ENCODE assay signal across 26 mouse cellular contexts in the genomic region with DNA sequence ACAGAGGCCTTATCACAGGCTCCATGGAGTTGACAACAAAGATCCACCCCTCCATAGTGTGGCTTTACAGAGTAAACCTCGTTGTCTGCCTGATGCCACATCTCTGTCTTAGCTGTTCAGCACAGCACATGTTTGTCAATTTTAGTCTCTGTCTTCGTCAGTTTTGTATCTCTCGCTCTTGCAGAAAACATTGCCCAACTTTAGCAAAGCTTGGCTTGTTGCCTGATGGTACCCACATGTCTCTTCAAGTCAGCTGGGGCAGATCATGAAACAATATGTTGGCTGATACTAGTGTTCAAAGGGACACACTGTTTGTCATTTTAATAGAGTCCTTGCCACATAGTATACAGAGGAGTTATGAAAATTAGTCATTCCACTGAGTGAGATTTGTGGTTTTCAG.
DNase-seq lines count a peak whose midpoint lies in the region; TF ChIP-seq lines count a peak whose summit lies in the region.
"Had no signal": no experiment of that assay in that cellular context is flagged by ENCODE, and none has a peak within 500 bp of the region (broad histone marks: within the 10 kb centered on the region; RNA-seq: fewer than 3 reads in every experiment).

No protein-coding gene starts in this region.

- 96% methylated on average over 3 of the region's 3 CpGs for WGBS in thymus, adult 2 months

- H3K27ac ChIP-seq in thymus, adult 2 months (ENCODE audit: control insufficient read depth, insufficient read depth, low read length) = no peak overlapping the region
- H3K27ac ChIP-seq: embryonic facial prominence, embryonic 12.5 days; embryonic facial prominence, embryonic 15.5 days; forebrain, embryonic 12.5 days; forebrain, embryonic 15.5 days; heart, embryonic 15.5 days; hindbrain, embryonic 10.5 days; hindbrain, embryonic 13.5 days had no signal

- TF ChIP-seq POLR2A in thymus, adult 2 months (IDR thresholded peaks at IDR 0.05; ENCODE audit: control insufficient read depth, extremely low read depth, insufficient read depth, low read length, poor library complexity) = no peak

- H3K4me1 ChIP-seq in thymus, adult 2 months (replicated peaks; ENCODE audit: control insufficient read depth, insufficient read depth, low read length) = no peaks in the 10 kb centered on the region
- H3K4me1 ChIP-seq: embryonic facial prominence, embryonic 12.5 days; embryonic facial prominence, embryonic 15.5 days; forebrain, embryonic 12.5 days; forebrain, embryonic 15.5 days; heart, embryonic 12.5 days; heart, embryonic 15.5 days; hindbrain, embryonic 10.5 days; hindbrain, embryonic 13.5 days had no signal

- H3K36me3 ChIP-seq in thymus, adult 2 months (ENCODE audit: control insufficient read depth, insufficient read depth, low read length) = no peaks in the 10 kb centered on the region
- H3K36me3 ChIP-seq: embryonic facial prominence, embryonic 12.5 days; embryonic facial prominence, embryonic 15.5 days; forebrain, embryonic 12.5 days; forebrain, embryonic 15.5 days; heart, embryonic 12.5 days; heart, embryonic 15.5 days; hindbrain, embryonic 10.5 days; hindbrain, embryonic 13.5 days had no signal

- no peaks in the 10 kb centered on the region for H3K27me3 ChIP-seq in thymus, adult 2 months (ENCODE audit: control insufficient read depth, insufficient read depth, low read length)
- H3K27me3 ChIP-seq: embryonic facial prominence, embryonic 12.5 days; embryonic facial prominence, embryonic 15.5 days; forebrain, embryonic 12.5 days; forebrain, embryonic 15.5 days; heart, embryonic 12.5 days; heart, embryonic 15.5 days; hindbrain, embryonic 13.5 days; Patski had no signal

- no peak for TF ChIP-seq CTCF in thymus, adult 2 months (IDR thresholded peaks at IDR 0.05; ENCODE audit: borderline replicate concordance, control insufficient read depth, extremely low read depth, insufficient read depth, low read length, poor library complexity)

- DNase-seq in heart, adult 11 months = peak; percentile 14
- no peak for DNase-seq in heart, adult 9 months (ENCODE audit: low spot score in 2 of 2)
- DNase-seq in layer of hippocampus, adult 8-10 months (ENCODE audit: low spot score in 2 of 2) = peak; percentile 5 to 8
- DNase-seq in layer of hippocampus, postnatal 14 days (ENCODE audit: low spot score in 2 of 2) = no peak
- peak; percentile 10 for DNase-seq in Muller cell, postnatal 12 days (ENCODE audit: inconsistent ontology term)
- peak; percentile 6 for DNase-seq in layer of hippocampus, adult 9-10 months (ENCODE audit: low spot score)
- no peak for DNase-seq in c-Kit-positive CD71-positive TER-119-positive erythroid progenitor cells, embryonic 14.5 days (ENCODE audit: low spot score)
- no peak for DNase-seq in thymus, adult 2 months
- DNase-seq: adrenal gland, adult 2 months; adrenal gland, postnatal 14 days; cerebellum, adult 18-20 months; cerebellum, adult 9-10 months; cerebellum, postnatal 14 days; gastrocnemius, postnatal 10 days; gastrocnemius, postnatal 36 days; heart, postnatal 10 days; heart, postnatal 36 days had no signal

- H3K4me3 ChIP-seq in thymus, adult 2 months (ENCODE audit: control insufficient read depth, insufficient read depth, low read length) = no peak overlapping the region
- H3K4me3 ChIP-seq: embryonic facial prominence, embryonic 12.5 days; embryonic facial prominence, embryonic 15.5 days; forebrain, embryonic 12.5 days; forebrain, embryonic 15.5 days; heart, embryonic 12.5 days; heart, embryonic 15.5 days; hindbrain, embryonic 10.5 days; hindbrain, embryonic 13.5 days had no signal

Comparison
In these comparisons a context has a peak if more than half of its experiments do, and no peak if none do; other contexts are left out.
1. DNase-seq: peak in heart, adult 11 months (single experiment), layer of hippocampus, adult 8-10 months (2 of 2), Muller cell, postnatal 12 days (single experiment) and layer of hippocampus, adult 9-10 months (single experiment); none in heart, adult 9 months (0 of 2), layer of hippocampus, postnatal 14 days (0 of 2), c-Kit-positive CD71-positive TER-119-positive erythroid progenitor cells, embryonic 14.5 days (single experiment) and thymus, adult 2 months (single experiment).